Mouse (Mus musculus) bone marrow macrophage, adult 2 months (primary cell): ENCODE results near the gene Strn4.

ENCODE experiments used
- CTCF ChIP-seq: IDR thresholded peaks from 2 replicates; pipeline ENCODE4 v1.5.1; 2012; ENCODE audit warnings: low read depth, mild to moderate bottlenecking, low read length, moderate library complexity
- POLR2A ChIP-seq: IDR thresholded peaks from 2 replicates; pipeline ENCODE4 v1.6.1; 2012; ENCODE audit warnings: mild to moderate bottlenecking, low read depth, low read length, borderline replicate concordance

DNA sequence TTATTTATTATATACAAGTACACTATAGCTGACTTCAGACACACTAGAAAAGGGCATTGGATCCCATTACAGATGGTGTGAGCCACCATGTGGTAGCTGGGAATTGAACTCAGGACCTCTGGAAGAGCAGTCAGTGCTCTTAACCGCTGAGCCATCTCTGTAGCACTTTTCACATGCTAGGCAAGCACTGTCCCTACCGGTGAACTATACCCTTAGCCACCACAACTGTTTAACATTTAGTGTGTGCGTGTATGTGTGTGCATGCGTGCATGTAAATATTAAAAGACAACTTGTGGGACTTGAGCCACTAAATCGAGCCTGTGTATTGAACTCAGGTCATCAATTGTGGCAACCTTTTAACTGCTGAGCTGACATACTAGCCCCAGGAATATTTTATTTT lies 31.1 kb downstream of the Strn4 start:
- TF ChIP-seq CTCF: no peak
- TF ChIP-seq POLR2A: no peak
